Mouse (Mus musculus) brain, embryonic 14.5 days (tissue): ENCODE data around the gene Lingo1. TPM values are rescaled to one million over a fixed set of nuclear protein-coding genes. Genes with fewer than 3 reads are reported as not detected.

Experiments used
- DNase-seq: peaks from one replicate; pipeline ENCODE4 v3.0.0-alpha.2; 2011; ENCODE audit warnings: low read depth
- CTCF ChIP-seq: fragments of 200-500 bp; IDR thresholded peaks from 2 replicates; pipeline ENCODE4 v1.5.1; 2012; ENCODE audit warnings: inconsistent platforms, mild to moderate bottlenecking, moderate library complexity, borderline replicate concordance; ENCODE audit not compliant: insufficient read depth, insufficient read length; ENCODE audit errors: extremely low read depth
- POLR2A ChIP-seq: fragments of 200-500 bp; IDR thresholded peaks from 2 replicates; pipeline ENCODE4 v1.6.1; 2012; ENCODE audit warnings: mild to moderate bottlenecking, inconsistent platforms, borderline replicate concordance; ENCODE audit not compliant: poor library complexity, insufficient read depth, insufficient read length, severe bottlenecking; ENCODE audit errors: extremely low read depth
- polyA plus RNA-seq: library from polyadenylated mRNA; depleted of rRNA; stranded (reverse); fragments of >200 nt; gene quantifications from 2 replicates; pipeline ENCODE4 v1.2.3, GENCODE M21; 2012

Lingo1 gene
- polyA plus RNA-seq, 1 experiment, result 205 TPM

GRCm38 (mm10) chr9:56633449-56634225 is 162.6 kb downstream of the Lingo1 start:
- peak; percentile 56 for DNase-seq
- peak; percentile 29; the same call in 1 of the 2 replicates for TF ChIP-seq CTCF
- no peak for TF ChIP-seq POLR2A

GRCm38 (mm10) chr9:56630945-56631344 is 165.3 kb downstream of the Lingo1 start:
- no peak for DNase-seq
- TF ChIP-seq CTCF, result no peak
- no peak for TF ChIP-seq POLR2A

- TF ChIP-seq CTCF (no peak), POLR2A (no peak)
- DNase-seq, result peak; percentile 70
These were observed 166.4 kb downstream of the Lingo1 start for GRCm38 (mm10) chr9:56629674-56630397.

GRCm38 (mm10) chr9:56627295-56627694 is 169.0 kb downstream of the Lingo1 start:
- TF ChIP-seq CTCF (no peak), POLR2A (no peak)
- DNase-seq, result no peak

GRCm38 (mm10) chr9:56624923-56625322 is 171.3 kb downstream of the Lingo1 start:
- TF ChIP-seq CTCF (no peak), POLR2A (no peak)
- no peak for DNase-seq

GRCm38 (mm10) chr9:56623361-56623760 is 172.9 kb downstream of the Lingo1 start:
- no peak for DNase-seq
- TF ChIP-seq POLR2A (no peak), CTCF (no peak)

- TF ChIP-seq POLR2A (no peak), CTCF (no peak)
- DNase-seq, result no peak
These were observed 173.5 kb downstream of the Lingo1 start for GRCm38 (mm10) chr9:56622761-56623160.

- DNase-seq, result no peak
These were observed 175.5 kb downstream of the Lingo1 start for GRCm38 (mm10) chr9:56620512-56621371.

GRCm38 (mm10) chr9:56619715-56620114 is 176.6 kb downstream of the Lingo1 start:
- TF ChIP-seq POLR2A, result no peak
- no peak for TF ChIP-seq CTCF
- no peak for DNase-seq

More at GRCm38 (mm10) chr9:56620512-56621371, 175.5 kb downstream of the Lingo1 start:
- TF ChIP-seq CTCF, result no peak
- TF ChIP-seq POLR2A, result no peak

- DNase-seq, result no peak
- TF ChIP-seq CTCF, result no peak
- no peak for TF ChIP-seq POLR2A
These were observed 177.6 kb downstream of the Lingo1 start for GRCm38 (mm10) chr9:56618660-56619059.

GRCm38 (mm10) chr9:56616061-56616460 is 180.2 kb downstream of the Lingo1 start:
- TF ChIP-seq POLR2A, result no peak
- no peak for DNase-seq
